Mouse (Mus musculus) olfactory bulb, adult 2 months (tissue): ENCODE measurements around the gene Fam83f. TPM values are rescaled to one million over a fixed set of nuclear protein-coding genes. Genes with fewer than 3 reads are reported as not detected.

Source experiments
- H3K27ac ChIP-seq: fragments of 200-500 bp; 2 replicates; pipeline ENCODE4 v1.5.1; 2012; ENCODE audit warnings: low read depth, low read length; ENCODE audit not compliant: insufficient read depth
- H3K4me1 ChIP-seq: fragments of 200-500 bp; 2 replicates; pipeline ENCODE4 v1.6.1; 2012; ENCODE audit warnings: low read length; ENCODE audit not compliant: control insufficient read depth, insufficient read depth
- H3K4me3 ChIP-seq: fragments of 200-500 bp; 2 replicates; pipeline ENCODE4 v1.5.1; 2012; ENCODE audit warnings: mild to moderate bottlenecking, low read depth, low read length, moderate library complexity; ENCODE audit not compliant: insufficient read depth
- CTCF ChIP-seq: fragments of 200-500 bp; IDR thresholded peaks from 2 replicates; pipeline ENCODE4 v1.5.1; 2012; ENCODE audit warnings: low read depth, mild to moderate bottlenecking, low read length, moderate library complexity; ENCODE audit not compliant: insufficient read depth
- POLR2A ChIP-seq: fragments of 200-500 bp; IDR thresholded peaks from 2 replicates; pipeline ENCODE4 v1.6.1; 2012; ENCODE audit warnings: mild to moderate bottlenecking, low read depth, low read length, moderate library complexity; ENCODE audit not compliant: insufficient read depth
- WGBS: fragments of 180-500 bp; shearing (Covaris S2); methylation state at CpG from one replicate; pipeline ENCODE4 v1.1.7; 2018; 5-methylcytosine and 5-hydroxymethylcytosine counted together
- polyA plus RNA-seq: library from polyadenylated mRNA; stranded (reverse); fragments of >200 nt; gene quantifications from 2 replicates; pipeline ENCODE4 v1.2.4, GENCODE M21; 2012; ENCODE audit warnings: low replicate concordance; ENCODE audit not compliant: missing spikeins, insufficient read depth, insufficient read length

Gene Fam83f
- polyA plus RNA-seq, 1 experiment = not detected

- Histone ChIP-seq H3K4me1 (peaks cover 17% of the 10 kb centered on the region), H3K27ac (no peak overlapping the region), H3K4me3 (no peak overlapping the region)
- TF ChIP-seq POLR2A (no peak), CTCF (no peak)
- 81% methylated on average over 5 of the region's 5 CpGs for WGBS
Measured at GRCm38 (mm10) chr15:80697564-80697963, 25.9 kb downstream of the Fam83f start.

- H3K4me3 ChIP-seq = no peak overlapping the region
- no peaks in the 10 kb centered on the region; the same call in 1 of the 2 replicates for H3K4me1 ChIP-seq
- no peak overlapping the region for H3K27ac ChIP-seq
- WGBS = 82% methylated on average over 8 of the region's 8 CpGs
- TF ChIP-seq CTCF (no peak), POLR2A (no peak)
Measured at GRCm38 (mm10) chr15:80701481-80702257, 30.0 kb downstream of the Fam83f start.

GRCm38 (mm10) chr15:80702910-80703309 lies 31.3 kb downstream of the Fam83f start:
- peaks cover 2% of the 10 kb centered on the region; the same call in 1 of the 2 replicates for H3K4me1 ChIP-seq
- 69% methylated on average over 5 of the region's 5 CpGs for WGBS
- no peak for TF ChIP-seq CTCF
- TF ChIP-seq POLR2A = no peak
- H3K4me3 ChIP-seq = no peak overlapping the region
- H3K27ac ChIP-seq = no peak overlapping the region

- H3K27ac ChIP-seq = no peak overlapping the region
- no peak for TF ChIP-seq CTCF
- TF ChIP-seq POLR2A = no peak
- no peak overlapping the region for H3K4me3 ChIP-seq
- 80% methylated on average over 2 of the region's 2 CpGs for WGBS
- H3K4me1 ChIP-seq = peaks cover 2% of the 10 kb centered on the region; the same call in 1 of the 2 replicates
Measured at GRCm38 (mm10) chr15:80703495-80703894, 31.8 kb downstream of the Fam83f start.

GRCm38 (mm10) chr15:80704267-80704666 lies 32.6 kb downstream of the Fam83f start:
- TF ChIP-seq POLR2A (no peak), CTCF (peak; percentile 94)
- Histone ChIP-seq H3K4me1 (peaks cover 2% of the 10 kb centered on the region; the same call in 1 of the 2 replicates), H3K4me3 (no peak overlapping the region), H3K27ac (no peak overlapping the region)
- 2% methylated on average over 7 of the region's 7 CpGs for WGBS

- TF ChIP-seq POLR2A (no peak), CTCF (peak; percentile 75)
- no peak overlapping the region for H3K27ac ChIP-seq
- peak overlapping the region; percentile 29 for H3K4me3 ChIP-seq
- 11% methylated on average over 18 of the region's 18 CpGs for WGBS
- H3K4me1 ChIP-seq = peaks cover 2% of the 10 kb centered on the region; the same call in 1 of the 2 replicates
Measured at GRCm38 (mm10) chr15:80705828-80706549, 34.3 kb downstream of the Fam83f start.

GRCm38 (mm10) chr15:80706596-80706995 lies 34.9 kb downstream of the Fam83f start:
- H3K4me1 ChIP-seq = peaks cover 2% of the 10 kb centered on the region; the same call in 1 of the 2 replicates
- 8% methylated on average over 11 of the region's 11 CpGs for WGBS
- TF ChIP-seq CTCF (no peak), POLR2A (no peak)
- H3K4me3 ChIP-seq = 0 out of 2 replicates have a peak overlapping the region, but pooled peaks have one; percentile 29
- peak overlapping the region; percentile 52; the same call in 1 of the 2 replicates for H3K27ac ChIP-seq

GRCm38 (mm10) chr15:80707088-80707487 lies 35.4 kb downstream of the Fam83f start:
- no peak overlapping the region for H3K4me3 ChIP-seq
- H3K4me1 ChIP-seq = peaks cover 2% of the 10 kb centered on the region; the same call in 1 of the 2 replicates
- no peak for TF ChIP-seq POLR2A
- no peak for TF ChIP-seq CTCF
- 35% methylated on average over 8 of the region's 8 CpGs for WGBS
- 0 out of 2 replicates have a peak overlapping the region, but pooled peaks have one; percentile 52 for H3K27ac ChIP-seq

- no peak for TF ChIP-seq CTCF
- TF ChIP-seq POLR2A = no peak
- Histone ChIP-seq H3K4me3 (no peak overlapping the region), H3K27ac (no peak overlapping the region), H3K4me1 (peaks cover 2% of the 10 kb centered on the region; the same call in 1 of the 2 replicates)
- 16% methylated on average over 6 of the region's 6 CpGs for WGBS
Measured at GRCm38 (mm10) chr15:80709593-80709992, 37.9 kb downstream of the Fam83f start.
